Mouse (Mus musculus) forebrain, embryonic 15.5 days (tissue): ENCODE measurements around the gene Mpdu1. TPM values are rescaled to one million over a fixed set of nuclear protein-coding genes. Genes with fewer than 3 reads are reported as not detected.
A peak's percentile ranks its signal among the peaks of the same experiment; 100 is the strongest.
"Not testable (repeated sequence)": the region's sequence is repeated elsewhere in the genome, so short reads cannot be mapped to it uniquely, and the experiment has no call there.

ENCODE experiments used
- ATAC-seq: fragments of 200-750 bp; cut with Nextera tagmentation; replicated peaks from 2 replicates; pipeline ENCODE4 v1.8.0; 2017; ENCODE audit warnings: mild to moderate bottlenecking, moderate TSS enrichment, moderate library complexity
- H3K27ac ChIP-seq: fragments of 300-500 bp; sonication (generic); replicated peaks from 2 replicates; pipeline ENCODE4 v1.5.1; 2015; ENCODE audit warnings: mild to moderate bottlenecking, inconsistent platforms
- H3K27me3 ChIP-seq: fragments of 300-500 bp; sonication (generic); 2 replicates; pipeline ENCODE4 v1.6.1; 2015; ENCODE audit warnings: inconsistent platforms
- H3K36me3 ChIP-seq: fragments of 300-500 bp; sonication (generic); 2 replicates; pipeline ENCODE4 v1.6.1; 2015; ENCODE audit warnings: mild to moderate bottlenecking, inconsistent platforms
- H3K4me1 ChIP-seq: fragments of 300-500 bp; sonication (generic); 2 replicates; pipeline ENCODE4 v1.6.1; 2015; ENCODE audit warnings: inconsistent platforms
- H3K4me2 ChIP-seq: fragments of 300-500 bp; sonication (generic); replicated peaks from 2 replicates; pipeline ENCODE4 v1.6.1; 2015; ENCODE audit warnings: mild to moderate bottlenecking, inconsistent platforms
- H3K4me3 ChIP-seq: fragments of 300-500 bp; sonication (generic); 2 replicates; pipeline ENCODE4 v1.5.1; 2015; ENCODE audit warnings: mild to moderate bottlenecking, inconsistent platforms
- H3K9ac ChIP-seq: fragments of 300-500 bp; sonication (generic); replicated peaks from 2 replicates; pipeline ENCODE4 v1.6.1; 2015; ENCODE audit warnings: mild to moderate bottlenecking, inconsistent platforms
- H3K9me3 ChIP-seq: fragments of 300-500 bp; sonication (generic); 2 replicates; pipeline ENCODE4 v1.6.1; 2016; ENCODE audit warnings: inconsistent platforms
- WGBS: fragments of 180-500 bp; shearing (Covaris S2); methylation state at CpG from one replicate; pipeline ENCODE4 v1.1.7; 2015; ENCODE audit warnings: mixed read lengths; 5-methylcytosine and 5-hydroxymethylcytosine counted together
- polyA plus RNA-seq: library from polyadenylated mRNA; unstranded; fragments of >200 nt; fragmentation: Nextera tagmentation; extraction: Ambion mirVana; gene quantifications from 2 replicates; pipeline ENCODE4 v1.2.1, GENCODE M21; 2015

Mpdu1 gene
- polyA plus RNA-seq, 1 experiment from 2014 or later = 89.1 TPM

GRCm38 (mm10) chr11:69624339-69624738 is 38.1 kb downstream of the Mpdu1 start:
- H3K4me3 ChIP-seq, H3K4me2 ChIP-seq, ATAC-seq, H3K27ac ChIP-seq, H3K27me3 ChIP-seq, H3K36me3 ChIP-seq, H3K9me3 ChIP-seq, H3K9ac ChIP-seq: not testable (repeated sequence)
- peaks cover 17% of the 10 kb centered on the region for H3K4me1 ChIP-seq
- WGBS = 87% methylated on average over 2 of the region's 2 CpGs

GRCm38 (mm10) chr11:69623006-69623405 is 39.4 kb downstream of the Mpdu1 start:
- Histone ChIP-seq H3K9me3 (no peaks in the 10 kb centered on the region), H3K27me3 (no peaks in the 10 kb centered on the region), H3K27ac (no peak overlapping the region), H3K36me3 (no peaks in the 10 kb centered on the region), H3K4me3 (peak overlapping the region; percentile 52), H3K4me2 (peak overlapping the region; percentile 73), H3K4me1 (peaks cover 17% of the 10 kb centered on the region), H3K9ac (peak overlapping the region; percentile 70; the same call in 1 of the 2 replicates)
- 76% methylated on average over 4 of the region's 4 CpGs for WGBS
- no peak for ATAC-seq

GRCm38 (mm10) chr11:69622406-69622805 is 40.0 kb downstream of the Mpdu1 start:
- Histone ChIP-seq H3K9ac (peak overlapping the region; percentile 70), H3K27ac (peak overlapping the region; percentile 67), H3K4me1 (peaks cover 17% of the 10 kb centered on the region), H3K4me2 (peak overlapping the region; percentile 73), H3K27me3 (no peaks in the 10 kb centered on the region), H3K36me3 (no peaks in the 10 kb centered on the region), H3K9me3 (no peaks in the 10 kb centered on the region), H3K4me3 (peak overlapping the region; percentile 52)
- 25% methylated on average over 6 of the region's 6 CpGs for WGBS
- ATAC-seq = no peak

- under 1% methylated on average over 20 of the region's 20 CpGs for WGBS
- H3K36me3 ChIP-seq = no peaks in the 10 kb centered on the region
- no peaks in the 10 kb centered on the region for H3K27me3 ChIP-seq
- H3K4me3 ChIP-seq = peak within 1 kb of the TSS; percentile 52
- peaks cover 17% of the 10 kb centered on the region for H3K4me1 ChIP-seq
- ATAC-seq = peak; percentile 80
- H3K27ac ChIP-seq = peak within 1 kb of the TSS; percentile 67
- peak within 1 kb of the TSS; percentile 73 for H3K4me2 ChIP-seq
- no peaks in the 10 kb centered on the region for H3K9me3 ChIP-seq
- H3K9ac ChIP-seq = peak within 1 kb of the TSS; percentile 70
Measured at GRCm38 (mm10) chr11:69621571-69622268, 40.7 kb downstream of the Mpdu1 start, which contains the start of gene Sat2. TSS of gene Sat2 (plus strand) at chr11:69622024.

- ATAC-seq = no peak
- peaks cover 17% of the 10 kb centered on the region for H3K4me1 ChIP-seq
- H3K27me3 ChIP-seq = no peaks in the 10 kb centered on the region
- H3K9ac ChIP-seq = no peak overlapping the region
- H3K27ac ChIP-seq = no peak overlapping the region
- H3K4me3 ChIP-seq = no peak overlapping the region
- no peak overlapping the region for H3K4me2 ChIP-seq
- no peaks in the 10 kb centered on the region for H3K9me3 ChIP-seq
- 88% methylated on average over 7 of the region's 7 CpGs for WGBS
- H3K36me3 ChIP-seq = no peaks in the 10 kb centered on the region
Measured at GRCm38 (mm10) chr11:69620394-69621081, 41.9 kb downstream of the Mpdu1 start.

- Histone ChIP-seq H3K4me3 (no peak within 1 kb of the TSS), H3K9ac (no peak within 1 kb of the TSS), H3K4me1 (peaks cover 18% of the 10 kb centered on the region), H3K36me3 (no peaks in the 10 kb centered on the region), H3K27me3 (no peaks in the 10 kb centered on the region), H3K4me2 (no peak within 1 kb of the TSS), H3K27ac (no peak within 1 kb of the TSS), H3K9me3 (no peaks in the 10 kb centered on the region)
- WGBS = 81% methylated on average over 5 of the region's 5 CpGs
- ATAC-seq = no peak
Measured at GRCm38 (mm10) chr11:69617805-69618204, 44.6 kb downstream of the Mpdu1 start, which contains the start of gene Shbg. TSS of gene Shbg (minus strand) at chr11:69617905.

GRCm38 (mm10) chr11:69616781-69617180 is 45.7 kb downstream of the Mpdu1 start:
- H3K4me2 ChIP-seq = no peak overlapping the region
- no peak overlapping the region for H3K4me3 ChIP-seq
- H3K27me3 ChIP-seq = no peaks in the 10 kb centered on the region
- H3K9me3 ChIP-seq = no peaks in the 10 kb centered on the region
- H3K36me3 ChIP-seq = no peaks in the 10 kb centered on the region
- H3K27ac ChIP-seq = no peak overlapping the region
- ATAC-seq = no peak
- no peak overlapping the region for H3K9ac ChIP-seq
- WGBS = 46% methylated on average over 10 of the region's 10 CpGs
- peaks cover 10% of the 10 kb centered on the region for H3K4me1 ChIP-seq

- 52% methylated on average over 11 of the region's 11 CpGs for WGBS
- not testable (repeated sequence) for H3K4me1 ChIP-seq, H3K4me3 ChIP-seq, H3K27ac ChIP-seq, ATAC-seq, H3K4me2 ChIP-seq, H3K27me3 ChIP-seq, H3K9ac ChIP-seq, H3K36me3 ChIP-seq, H3K9me3 ChIP-seq
Measured at GRCm38 (mm10) chr11:69614257-69614588, 48.2 kb downstream of the Mpdu1 start.

- no peaks in the 10 kb centered on the region for H3K36me3 ChIP-seq
- no peaks in the 10 kb centered on the region for H3K27me3 ChIP-seq
- no peak overlapping the region for H3K27ac ChIP-seq
- no peak overlapping the region for H3K4me2 ChIP-seq
- no peak for ATAC-seq
- H3K9ac ChIP-seq = no peak overlapping the region
- no peak overlapping the region for H3K4me3 ChIP-seq
- H3K4me1 ChIP-seq = peaks cover 6% of the 10 kb centered on the region
- 4% methylated on average over 19 of the region's 19 CpGs for WGBS
- no peaks in the 10 kb centered on the region for H3K9me3 ChIP-seq
Measured at GRCm38 (mm10) chr11:69613553-69614256, 48.7 kb downstream of the Mpdu1 start.

- no peak for ATAC-seq
- no peak overlapping the region for H3K4me3 ChIP-seq
- H3K4me2 ChIP-seq = no peak overlapping the region
- 69% methylated on average over 4 of the region's 4 CpGs for WGBS
- no peak overlapping the region for H3K9ac ChIP-seq
- peaks cover 11% of the 10 kb centered on the region for H3K4me1 ChIP-seq
- H3K27ac ChIP-seq = no peak overlapping the region
- no peaks in the 10 kb centered on the region for H3K36me3 ChIP-seq
- H3K9me3 ChIP-seq = no peaks in the 10 kb centered on the region
- no peaks in the 10 kb centered on the region for H3K27me3 ChIP-seq
Measured at GRCm38 (mm10) chr11:69610899-69611298, 51.5 kb downstream of the Mpdu1 start.

GRCm38 (mm10) chr11:69609416-69609815 is 53.0 kb downstream of the Mpdu1 start:
- H3K27ac ChIP-seq = no peak overlapping the region
- H3K9ac ChIP-seq = no peak overlapping the region
- H3K36me3 ChIP-seq = no peaks in the 10 kb centered on the region
- H3K4me3 ChIP-seq = no peak overlapping the region
- no peak for ATAC-seq
- no peaks in the 10 kb centered on the region for H3K9me3 ChIP-seq
- no peak overlapping the region for H3K4me2 ChIP-seq
- no peaks in the 10 kb centered on the region for H3K27me3 ChIP-seq
- peaks cover 15% of the 10 kb centered on the region for H3K4me1 ChIP-seq
- 70% methylated on average over 7 of the region's 7 CpGs for WGBS

GRCm38 (mm10) chr11:69608525-69608924 is 53.9 kb downstream of the Mpdu1 start:
- Histone ChIP-seq H3K27ac (no peak overlapping the region), H3K4me3 (no peak overlapping the region), H3K4me1 (peaks cover 18% of the 10 kb centered on the region), H3K9ac (no peak overlapping the region), H3K9me3 (no peaks in the 10 kb centered on the region), H3K36me3 (no peaks in the 10 kb centered on the region), H3K4me2 (no peak overlapping the region), H3K27me3 (no peaks in the 10 kb centered on the region)
- no peak for ATAC-seq
- WGBS = 85% methylated on average over 3 of the region's 3 CpGs
